Mouse (Mus musculus) urinary bladder, adult 2 months (tissue): Measurements from ENCODE around the gene Aen. TPM values are rescaled to one million over a fixed set of nuclear protein-coding genes. Genes with fewer than 3 reads are reported as not detected.

Source experiments
- DNase-seq: peaks from one replicate; pipeline ENCODE4 v3.0.0; 2022; ENCODE audit warnings: low spot score
- polyA plus RNA-seq: library from polyadenylated mRNA; depleted of rRNA; stranded (reverse); fragments of >200 nt; gene quantifications from 2 replicates; pipeline ENCODE4 v1.2.3, GENCODE M21; 2012

The Aen gene
- polyA plus RNA-seq, 1 experiment = 30.7 TPM

GRCm38 (mm10) chr7:78893917-78894316 lies 1.7 kb upstream of the Aen start:
- no peak for DNase-seq

GRCm38 (mm10) chr7:78895021-78895652 lies 517 bp upstream of the Aen start:
- no peak for DNase-seq

DNA sequence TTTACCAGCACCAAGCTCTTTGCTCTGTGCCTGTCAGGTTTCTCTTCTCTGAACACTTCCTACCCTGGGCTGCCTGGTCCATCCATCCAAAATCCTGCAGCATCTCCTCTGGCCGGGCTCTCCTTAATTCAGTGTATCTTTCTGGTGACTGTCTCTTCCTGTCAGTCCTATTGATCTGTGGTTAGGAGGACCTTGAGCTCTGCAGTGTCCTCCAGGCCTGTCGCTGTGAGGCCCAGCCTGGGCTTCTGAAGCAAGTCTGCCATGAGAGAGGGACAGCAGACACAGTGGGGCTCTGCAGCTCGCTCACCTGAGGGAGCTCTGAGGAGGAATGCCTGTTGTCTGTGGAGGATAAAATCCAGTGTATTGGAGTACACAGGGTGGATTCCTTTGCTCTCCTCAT lies 1.9 kb downstream of the Aen start:
- no peak for DNase-seq

DNA sequence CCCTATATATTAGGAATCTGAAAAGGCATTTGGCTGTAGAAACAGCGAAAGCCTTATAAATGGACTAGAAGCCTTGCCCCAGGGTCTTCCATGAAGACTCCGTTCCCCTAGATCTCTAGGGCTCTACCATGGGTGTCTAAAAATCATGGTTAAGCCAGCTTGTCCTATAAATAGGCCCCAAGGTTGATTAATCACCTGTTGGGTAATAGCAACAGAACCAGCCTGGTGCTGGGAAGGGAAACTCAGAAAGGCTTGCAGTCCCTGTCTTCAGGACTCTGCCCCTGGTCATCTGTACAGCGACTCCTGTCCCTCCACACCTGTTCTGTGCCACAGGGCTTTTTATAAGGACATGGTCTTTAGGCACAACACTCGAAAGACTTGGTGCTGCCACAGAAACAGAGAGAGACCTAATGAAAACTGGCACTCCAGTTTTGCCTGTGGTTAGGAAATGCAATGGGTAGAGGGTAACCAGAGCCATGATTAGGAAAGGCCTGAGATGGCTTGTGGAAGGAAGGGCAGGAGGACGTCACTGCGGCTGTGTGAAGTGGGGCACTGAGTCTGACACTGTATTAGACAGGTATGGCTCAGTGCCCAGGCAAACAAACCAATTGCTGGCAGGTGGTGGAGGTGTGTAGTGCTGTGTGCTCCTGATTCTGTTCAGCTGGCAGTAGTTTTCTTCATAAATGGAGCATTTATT lies 7.7 kb downstream of the Aen start:
- DNase-seq = no peak

- no peak for DNase-seq
Observed at GRCm38 (mm10) chr7:78904175-78904574, 8.5 kb downstream of the Aen start.

DNA sequence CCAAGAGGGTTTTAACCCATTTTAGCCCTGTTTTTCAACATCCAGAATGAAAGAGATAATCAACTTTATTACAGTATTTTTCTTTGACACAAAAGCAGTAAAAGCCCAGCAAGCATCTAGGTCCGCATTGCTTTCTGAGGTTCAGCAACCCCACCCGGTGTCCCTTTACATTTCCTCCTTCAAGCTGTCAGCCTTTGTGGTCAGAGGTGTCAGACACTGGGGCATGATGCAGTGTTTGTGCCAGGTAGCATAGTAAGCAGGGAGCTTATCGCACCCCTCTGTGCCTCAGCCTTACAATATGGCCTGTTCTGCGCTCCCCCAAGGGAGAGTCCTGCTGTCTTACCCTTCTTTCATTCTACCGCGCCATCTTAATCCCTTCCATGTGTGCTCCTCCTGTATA lies 13.4 kb downstream of the Aen start:
- no peak for DNase-seq

DNA sequence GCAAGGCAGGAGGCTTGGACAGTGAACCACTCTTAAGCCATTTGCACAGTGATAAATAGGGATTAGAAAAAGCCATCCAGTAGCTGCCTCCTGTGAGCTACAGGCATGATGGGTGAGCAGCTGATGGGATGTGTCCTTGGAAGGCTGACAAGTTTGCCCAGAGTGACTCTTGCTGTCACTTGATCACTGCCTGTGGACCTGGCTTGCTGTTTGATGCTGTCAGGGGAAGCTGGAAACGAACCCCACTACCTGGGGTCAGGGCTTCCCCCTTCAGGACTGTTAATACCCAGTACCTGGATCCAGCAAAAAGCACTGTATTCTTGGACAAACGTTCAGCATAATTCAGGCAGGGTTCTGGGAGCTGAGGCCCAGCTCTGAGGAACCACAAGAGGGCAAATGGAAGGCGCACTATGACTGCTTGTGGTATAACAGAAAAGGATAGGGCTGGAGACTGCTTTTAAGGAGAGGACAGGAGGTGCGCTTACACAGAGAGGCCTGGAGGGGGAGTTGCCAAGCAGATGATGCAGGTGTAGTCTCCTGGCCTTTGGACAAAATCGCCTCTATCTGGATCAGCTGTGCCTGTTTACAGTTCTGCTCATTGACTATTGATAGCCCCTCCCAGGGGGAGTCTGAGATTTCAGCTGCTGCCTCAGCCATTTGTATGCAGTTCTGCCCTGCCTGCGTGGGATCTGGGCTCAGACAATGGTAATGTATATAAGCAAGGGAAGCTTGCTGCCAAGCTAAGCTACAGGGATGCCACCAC lies 14.9 kb downstream of the Aen start:
- DNase-seq = no peak

DNA sequence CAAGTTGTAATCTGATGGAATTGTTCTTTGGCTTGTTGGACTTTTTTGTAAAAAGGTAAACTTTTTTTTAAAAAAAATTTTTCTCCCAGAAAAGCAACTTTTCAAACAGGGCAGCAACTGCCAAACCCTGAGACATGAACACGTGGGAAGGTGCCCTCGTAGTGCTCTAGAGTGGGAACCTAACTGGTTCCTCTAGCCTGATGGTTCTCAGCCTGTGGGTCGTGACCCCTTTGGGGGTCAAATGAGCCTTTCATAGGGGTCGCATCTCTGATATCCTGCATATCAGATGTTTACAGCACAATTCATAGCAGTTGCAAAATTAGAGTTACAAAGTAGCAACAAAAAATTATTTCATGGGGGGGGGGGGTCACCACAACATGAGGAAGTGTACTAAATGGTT lies 15.6 kb downstream of the Aen start:
- DNase-seq = no peak

DNA sequence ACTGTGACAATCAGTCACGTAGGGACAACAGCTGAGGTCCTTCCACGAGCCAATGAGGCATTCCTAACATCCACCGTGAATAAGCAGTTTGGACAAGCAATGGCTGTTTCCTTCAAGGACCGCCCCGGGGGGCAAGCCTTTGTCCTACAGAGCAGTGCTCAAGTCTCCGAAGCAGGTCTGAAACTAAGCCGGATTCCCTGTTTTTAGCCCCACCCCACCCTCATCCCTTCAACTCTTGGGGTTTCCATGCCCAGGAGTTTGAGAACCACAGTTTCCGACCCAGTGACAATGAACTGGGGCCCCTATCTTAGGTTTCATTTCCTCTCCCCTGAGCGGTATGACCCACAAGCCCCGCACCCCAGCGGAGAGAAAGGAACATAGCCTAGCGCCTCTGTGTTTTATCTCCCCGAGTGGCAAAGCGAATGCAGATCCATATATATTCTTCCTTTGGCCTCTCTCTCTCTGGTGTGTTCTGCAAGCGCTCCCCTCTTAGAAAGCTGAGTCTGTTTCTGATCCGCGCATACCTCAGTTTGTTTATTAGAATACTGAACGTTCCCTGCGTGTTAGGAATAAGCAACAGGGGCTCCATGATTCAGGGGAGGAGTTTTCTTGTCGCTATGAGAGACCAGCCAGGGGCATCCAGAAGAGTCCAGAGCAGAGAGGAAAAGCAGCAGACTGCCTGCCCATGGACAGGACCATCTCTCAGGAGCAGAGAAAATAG lies 16.8 kb downstream of the Aen start:
- DNase-seq = no peak

GRCm38 (mm10) chr7:78912974-78913474 lies 17.4 kb downstream of the Aen start, which contains the start of gene Isg20:
TSS of gene Isg20 (plus strand) at chr7:78913424.
- DNase-seq = no peak

DNA sequence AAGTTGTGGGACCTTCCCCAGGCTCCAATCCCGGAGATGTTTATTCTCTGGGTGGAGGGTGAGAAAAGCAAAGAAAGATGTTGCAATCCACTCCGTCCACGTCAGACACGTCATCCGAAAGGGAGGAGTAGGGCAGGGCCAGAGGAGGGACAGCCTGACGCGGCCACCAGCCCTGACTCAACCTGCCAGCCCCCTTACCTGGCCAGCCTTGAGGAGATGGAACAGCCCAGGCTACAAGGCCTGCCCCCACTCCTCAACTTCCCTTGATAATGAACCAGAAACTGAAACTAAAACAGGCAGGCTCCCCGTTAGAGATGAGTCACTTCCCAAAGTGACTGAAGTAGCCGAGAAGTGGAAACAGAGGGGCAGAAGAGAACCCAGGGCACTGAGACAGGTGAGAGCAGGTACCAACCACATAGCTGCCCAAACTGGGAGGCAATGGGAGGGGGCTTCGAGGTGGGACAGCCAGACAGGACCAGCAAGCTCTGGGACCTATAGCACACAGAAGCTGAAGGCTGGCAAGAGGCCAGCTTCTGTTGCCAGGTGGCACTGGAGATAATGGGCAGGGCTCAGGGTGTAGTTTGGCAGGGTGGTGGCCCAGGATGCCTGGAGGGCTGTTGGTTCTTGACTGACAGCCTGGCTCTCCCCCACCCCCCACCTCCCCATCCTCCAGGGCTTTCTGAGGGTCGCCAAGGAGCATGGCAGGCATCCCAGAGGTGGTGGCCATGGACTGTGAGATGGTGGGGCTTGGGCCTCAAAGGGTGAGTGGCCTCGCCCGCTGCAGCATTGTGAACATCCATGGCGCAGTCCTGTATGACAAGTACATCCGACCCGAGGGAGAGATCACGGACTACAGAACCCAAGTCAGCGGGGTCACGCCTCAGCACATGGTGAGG lies 18.2 kb downstream of the Aen start:
- peak; percentile 59 for DNase-seq

DNA sequence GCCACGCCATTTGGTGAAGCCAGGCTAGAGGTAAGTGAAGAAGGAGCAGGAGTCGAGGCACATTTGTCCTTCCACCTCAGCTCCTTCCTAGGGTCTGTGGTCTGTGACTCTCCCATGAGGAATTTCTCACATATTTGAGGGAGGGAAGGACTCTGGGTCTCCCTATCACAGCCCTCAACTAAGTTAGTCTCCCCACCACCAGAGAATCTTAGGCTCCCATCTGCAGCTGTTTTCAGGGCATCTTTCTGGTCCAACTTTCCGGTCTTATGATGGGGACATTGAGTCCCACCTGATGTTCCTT lies 18.8 kb downstream of the Aen start:
- DNase-seq = no peak

DNA sequence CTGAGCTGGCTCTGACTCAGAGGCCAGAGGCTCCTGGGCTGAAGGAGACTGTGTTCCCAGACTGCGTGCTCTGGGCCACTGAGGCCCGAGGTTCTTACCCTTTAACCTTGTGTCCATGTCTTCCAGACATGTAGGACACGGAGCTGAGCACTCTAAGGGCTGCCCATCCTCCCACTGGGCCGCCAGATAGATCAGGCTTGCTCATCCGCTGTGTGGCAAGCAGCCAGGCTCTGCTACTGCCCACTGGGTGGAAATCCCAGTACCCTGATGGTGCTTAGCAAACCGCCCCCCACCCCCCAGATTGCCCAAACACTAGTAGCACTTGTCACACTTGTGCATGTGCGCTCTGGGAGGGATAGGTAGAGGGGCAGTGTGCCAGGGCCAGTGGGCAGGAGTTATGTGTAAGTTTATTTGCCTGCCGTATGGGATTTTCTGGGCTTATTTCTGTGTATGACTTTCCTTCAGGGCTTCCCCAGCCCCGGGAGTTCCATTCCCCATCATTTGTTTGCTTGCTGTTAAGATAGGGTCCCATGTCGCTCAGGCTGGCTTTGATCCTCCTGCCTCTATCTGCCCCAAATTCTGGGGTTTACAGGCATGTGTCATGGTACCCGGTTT lies 19.3 kb downstream of the Aen start:
- DNase-seq = no peak

DNA sequence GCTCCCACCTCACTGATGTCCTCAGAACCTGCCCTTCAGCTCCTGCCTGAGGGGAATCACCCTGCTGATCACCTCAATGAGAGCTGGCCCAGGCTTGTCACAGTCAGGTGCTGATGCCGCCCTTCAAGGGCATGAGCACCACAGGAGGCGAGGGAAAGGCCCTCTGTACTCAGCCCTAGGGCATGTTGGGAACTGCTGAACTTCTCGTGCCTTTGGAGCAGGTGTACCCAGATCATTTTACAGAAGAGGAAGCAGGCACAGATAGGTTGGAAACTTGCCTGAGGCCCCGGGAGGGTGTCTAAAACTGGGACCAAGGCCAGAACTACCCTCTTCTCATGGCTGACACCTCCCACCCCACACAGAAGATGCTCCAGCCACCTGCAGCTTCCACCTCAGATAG lies 23.0 kb downstream of the Aen start:
- no peak for DNase-seq

- DNase-seq = no peak
Observed at GRCm38 (mm10) chr7:78922506-78922905, 26.9 kb downstream of the Aen start.

DNA sequence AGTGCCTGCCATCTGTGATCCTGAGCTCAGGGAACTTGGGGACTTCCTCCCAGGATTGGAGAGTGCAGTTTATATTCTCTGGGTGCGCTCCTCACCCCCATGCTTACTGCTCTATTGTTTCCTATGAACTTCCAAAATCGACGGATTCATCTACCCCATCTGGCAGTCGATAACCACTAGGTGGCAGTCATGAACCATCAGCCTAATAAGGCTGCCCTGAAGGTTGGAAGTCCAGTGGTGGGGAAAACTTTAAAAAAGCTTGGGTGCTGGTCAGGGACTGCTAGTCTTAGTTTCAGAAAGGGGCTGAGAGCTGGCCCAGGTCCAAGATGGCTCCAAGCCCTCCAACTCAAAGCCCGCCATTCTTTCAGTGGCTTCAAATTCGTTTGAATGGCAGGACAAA lies 28.6 kb downstream of the Aen start:
- DNase-seq = no peak

DNA sequence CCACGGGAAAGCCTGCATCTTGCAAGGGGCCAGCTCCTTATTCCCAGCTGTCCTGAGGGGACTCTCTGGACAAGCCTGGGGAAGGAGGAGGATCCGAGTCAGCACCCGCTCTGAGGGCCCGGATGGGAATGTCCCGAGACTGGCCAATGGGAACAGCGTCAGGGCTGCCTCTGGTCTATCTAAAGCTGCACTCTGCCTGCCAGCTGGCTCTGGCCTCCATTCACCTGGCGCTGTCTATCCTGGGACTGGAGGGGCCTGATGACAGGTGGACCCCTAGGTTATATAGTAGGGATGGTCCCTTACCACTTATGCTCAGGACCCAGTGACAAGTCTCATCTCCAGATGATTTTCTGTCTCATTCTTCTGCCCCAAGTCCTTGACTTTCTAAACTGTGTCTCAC lies 29.1 kb downstream of the Aen start:
- DNase-seq = no peak

GRCm38 (mm10) chr7:78925680-78926079 lies 30.0 kb downstream of the Aen start:
- no peak for DNase-seq

DNA sequence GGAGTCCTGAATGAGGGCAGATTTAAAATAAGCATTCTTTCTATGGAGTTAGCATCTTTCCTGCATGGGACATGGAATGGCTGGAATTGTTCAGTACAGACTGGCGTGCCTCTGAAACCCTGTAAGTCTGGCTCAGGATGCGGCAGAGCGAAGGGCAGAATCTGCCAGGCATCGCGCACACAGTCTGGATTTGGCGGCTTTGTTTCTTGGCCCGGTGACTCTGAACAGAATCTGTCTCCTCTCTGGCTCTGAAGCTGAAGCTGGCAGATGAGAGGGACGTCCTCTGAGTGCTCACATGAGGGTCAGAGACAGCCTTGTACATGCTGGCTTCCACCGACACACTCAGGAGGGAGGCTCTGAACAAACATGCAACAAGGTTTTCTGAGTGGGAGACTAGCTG lies 30.5 kb downstream of the Aen start:
- DNase-seq = no peak

DNA sequence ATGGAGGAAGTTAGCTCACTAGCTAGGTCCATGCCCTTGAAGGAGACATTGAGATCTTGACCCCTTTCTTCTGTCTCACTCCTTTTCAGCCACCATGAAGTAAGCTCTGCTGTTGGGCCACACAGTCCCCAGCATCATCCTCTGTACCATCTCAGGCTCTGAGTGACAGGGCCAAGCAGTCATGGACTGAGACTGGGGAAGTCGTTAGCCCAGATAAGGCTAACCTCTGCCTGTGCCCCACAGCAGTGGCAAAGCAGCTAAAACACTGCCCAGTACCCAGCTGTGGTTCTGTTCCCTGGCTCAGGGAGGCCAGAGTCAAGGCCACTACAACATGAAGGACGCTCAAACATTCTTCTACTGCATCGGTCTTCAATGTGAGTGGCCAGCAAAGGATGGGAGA lies 31.6 kb downstream of the Aen start:
- DNase-seq = no peak
